Mouse (Mus musculus): Measurements from ENCODE around the gene Kidins220. TPM values are rescaled to one million over a fixed set of nuclear protein-coding genes. Genes with fewer than 3 reads are reported as not detected.

Kidins220 gene
- polyA plus RNA-seq, 1 experiment: 66.4 TPM

DNA sequence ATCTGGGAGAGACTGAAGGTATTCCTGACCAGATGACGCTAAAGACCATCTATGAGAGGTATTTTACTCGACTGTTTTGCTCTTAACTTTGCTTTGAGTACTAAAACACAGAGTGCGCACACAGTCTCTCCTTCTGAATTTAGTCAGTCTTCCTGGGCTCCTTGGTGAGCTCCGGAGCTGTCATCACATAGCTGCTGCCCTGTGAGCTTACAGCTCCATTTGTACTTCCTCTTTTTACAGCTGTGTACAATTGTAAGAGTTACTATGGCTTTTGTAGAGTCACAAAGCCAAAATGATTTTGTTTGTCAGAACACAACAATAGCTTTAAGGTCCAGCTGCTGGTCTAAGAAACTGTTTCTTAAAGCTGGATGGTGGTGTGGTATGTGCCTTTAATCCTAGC is 42.3 kb downstream of the Kidins220 start:
- Histone ChIP-seq H3K27ac (ENCODE audit: insufficient read depth, low read depth, low read length) (no peak overlapping the region), H3K4me3 (ENCODE audit: insufficient read depth, low read length) (no peak overlapping the region), H3K4me1 (ENCODE audit: control insufficient read depth, insufficient read depth, low read length) (peaks cover 2% of the 10 kb centered on the region; the same call in 1 of the 2 replicates)
- TF ChIP-seq CTCF (IDR thresholded peaks at IDR 0.05; ENCODE audit: low read depth, low read length): no peak
- TF ChIP-seq POLR2A (IDR thresholded peaks at IDR 0.05; ENCODE audit: borderline replicate concordance, low read depth, low read length): no peak

DNA sequence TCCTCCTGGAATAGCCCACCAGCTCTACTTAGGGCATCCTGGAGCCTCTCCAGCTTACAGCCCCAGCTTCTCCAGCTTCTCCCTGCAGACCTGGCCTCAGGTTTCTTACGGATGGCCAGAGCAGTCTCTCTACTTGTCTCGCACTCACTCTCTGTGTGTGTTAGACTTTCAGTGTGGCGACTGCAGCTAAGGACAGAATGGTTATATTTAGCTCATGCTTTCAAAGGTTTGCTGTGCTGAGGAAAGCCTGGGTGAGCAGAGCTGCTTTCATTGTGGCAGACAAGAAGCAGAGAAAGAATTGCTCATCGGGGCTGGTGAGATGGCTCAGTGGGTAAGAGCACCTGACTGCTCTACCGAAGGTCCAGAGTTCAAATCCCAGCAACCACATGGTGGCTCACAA is 46.3 kb downstream of the Kidins220 start:
- Histone ChIP-seq H3K27ac (ENCODE audit: insufficient read depth, low read depth, low read length) (no peak overlapping the region), H3K4me1 (ENCODE audit: control insufficient read depth, insufficient read depth, low read length) (peaks cover 2% of the 10 kb centered on the region; the same call in 1 of the 2 replicates), H3K4me3 (ENCODE audit: insufficient read depth, low read length) (no peak overlapping the region)
- no peak for TF ChIP-seq POLR2A (IDR thresholded peaks at IDR 0.05; ENCODE audit: borderline replicate concordance, low read depth, low read length)
- TF ChIP-seq CTCF (IDR thresholded peaks at IDR 0.05; ENCODE audit: low read depth, low read length): no peak

DNA sequence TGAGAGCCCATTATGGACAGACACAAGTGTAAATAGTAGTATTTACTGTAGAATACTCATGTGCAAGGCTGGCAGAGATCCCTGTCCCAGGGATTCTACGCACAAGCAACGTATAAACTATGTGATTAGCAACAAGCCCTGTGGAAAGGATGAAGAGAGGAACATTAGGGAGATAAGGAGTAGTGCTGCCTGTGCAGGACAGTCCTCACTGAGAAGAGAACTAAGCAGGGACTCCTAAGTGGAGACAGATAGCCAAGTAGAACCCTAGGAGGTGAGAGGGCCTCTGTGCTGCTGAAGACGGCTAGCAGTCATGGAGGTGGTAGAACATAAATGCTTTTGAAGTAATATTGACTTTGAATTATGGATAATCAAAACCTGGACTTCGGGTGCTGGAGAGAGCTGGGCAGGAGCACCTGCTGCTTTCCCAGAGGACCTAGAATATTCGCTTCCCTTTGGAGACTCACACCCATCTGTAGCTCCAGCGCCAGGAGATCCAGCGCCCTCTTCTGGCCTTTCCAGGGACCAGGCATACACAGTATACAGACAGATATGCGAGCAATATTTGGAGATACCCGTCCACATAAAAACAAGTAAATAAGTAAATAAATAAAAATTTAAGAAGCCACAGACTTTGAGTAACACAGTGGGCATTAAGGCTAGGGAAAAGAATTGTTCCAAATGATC is 50.3 kb downstream of the Kidins220 start:
- TF ChIP-seq POLR2A (IDR thresholded peaks at IDR 0.05; ENCODE audit: borderline replicate concordance, low read depth, low read length) (no peak), CTCF (IDR thresholded peaks at IDR 0.05; ENCODE audit: low read depth, low read length) (peak; percentile 52)
- H3K4me3 ChIP-seq (ENCODE audit: insufficient read depth, low read length): no peak overlapping the region
- H3K4me1 ChIP-seq (ENCODE audit: control insufficient read depth, insufficient read depth, low read length): no peaks in the 10 kb centered on the region
- no peak overlapping the region for H3K27ac ChIP-seq (ENCODE audit: insufficient read depth, low read depth, low read length)

DNA sequence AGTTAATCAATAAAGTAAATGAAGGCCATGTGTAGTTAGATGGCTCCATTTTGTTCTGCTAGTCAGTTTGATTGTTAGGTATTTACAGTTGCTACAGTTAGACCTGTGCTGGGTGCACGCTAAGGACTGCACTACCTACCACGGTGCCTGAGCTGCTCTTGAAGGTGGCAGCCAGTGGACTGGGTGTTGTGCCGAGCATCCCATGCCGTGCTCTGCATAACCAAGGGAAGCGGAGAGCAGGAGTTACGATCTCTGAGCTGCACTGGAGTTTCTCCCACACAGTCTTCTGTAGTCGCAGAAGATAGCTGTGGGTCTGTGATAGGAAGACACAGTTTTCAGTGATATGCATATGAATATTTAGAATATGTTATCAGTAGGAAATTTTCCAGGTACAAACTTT is 51.6 kb downstream of the Kidins220 start:
- no peak overlapping the region for H3K4me3 ChIP-seq (ENCODE audit: insufficient read depth, low read length)
- TF ChIP-seq CTCF (IDR thresholded peaks at IDR 0.05; ENCODE audit: low read depth, low read length): no peak
- no peak for TF ChIP-seq POLR2A (IDR thresholded peaks at IDR 0.05; ENCODE audit: borderline replicate concordance, low read depth, low read length)

DNA sequence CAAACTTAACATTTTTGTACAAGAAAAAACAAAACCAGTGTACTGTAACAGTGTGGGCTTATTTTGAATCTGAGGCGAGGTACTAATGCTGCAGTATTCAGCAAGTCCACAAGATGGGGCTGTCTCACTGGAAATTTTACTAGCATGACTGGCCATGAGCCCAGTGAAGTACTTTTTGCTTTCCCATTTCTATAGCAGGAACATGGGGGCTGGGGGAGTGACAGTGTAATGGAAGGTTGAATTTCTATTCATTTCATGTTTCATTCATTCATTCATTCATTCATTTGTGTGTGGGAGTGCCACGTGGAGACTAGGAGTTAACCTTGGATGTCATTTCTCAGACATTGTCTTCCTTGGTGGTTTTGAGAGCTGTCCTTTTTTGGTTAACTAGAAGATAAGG is 52.7 kb downstream of the Kidins220 start:
- TF ChIP-seq POLR2A (IDR thresholded peaks at IDR 0.05; ENCODE audit: borderline replicate concordance, low read depth, low read length): no peak
- TF ChIP-seq CTCF (IDR thresholded peaks at IDR 0.05; ENCODE audit: low read depth, low read length): no peak
- no peak overlapping the region for H3K27ac ChIP-seq (ENCODE audit: insufficient read depth, low read depth, low read length)
- H3K4me1 ChIP-seq (ENCODE audit: control insufficient read depth, insufficient read depth, low read length): no peaks in the 10 kb centered on the region
- no peak overlapping the region for H3K4me3 ChIP-seq (ENCODE audit: insufficient read depth, low read length)

More for the DNA sequence above, 51.6 kb downstream of the Kidins220 start:
- Histone ChIP-seq H3K4me1 (ENCODE audit: control insufficient read depth, insufficient read depth, low read length) (no peaks in the 10 kb centered on the region), H3K27ac (ENCODE audit: insufficient read depth, low read depth, low read length) (no peak overlapping the region)

DNA sequence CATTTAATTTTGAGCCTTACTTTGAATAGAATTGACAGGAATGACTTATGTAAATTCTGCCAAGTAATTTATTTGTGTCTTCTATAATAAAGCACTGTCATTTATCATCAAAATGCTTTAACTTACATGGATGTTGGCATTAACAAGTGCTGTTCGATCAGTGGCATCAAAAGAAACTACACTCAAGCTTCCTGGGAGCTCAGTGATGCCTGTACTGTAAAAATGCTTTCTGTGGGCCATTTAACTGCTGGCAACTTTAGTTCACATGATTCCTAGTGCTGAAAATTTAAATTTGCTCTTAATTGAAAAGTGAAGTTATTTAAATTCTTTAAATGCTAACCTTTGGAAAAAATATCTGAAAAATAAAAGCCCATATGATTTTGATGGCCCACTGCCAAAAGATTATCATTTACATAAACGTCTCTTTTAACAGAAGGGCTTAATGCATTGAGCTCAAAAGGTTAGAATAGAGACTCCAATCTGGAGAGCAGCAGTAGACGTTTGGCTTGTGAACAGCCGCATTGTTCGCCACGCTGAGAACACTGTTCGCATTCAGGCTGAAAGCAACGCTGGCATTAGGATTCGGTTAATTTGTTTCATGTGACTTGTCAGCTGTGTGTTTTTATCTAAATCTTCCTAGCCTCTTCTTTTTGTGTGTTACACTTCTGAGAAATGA is 59.1 kb downstream of the Kidins220 start:
- Histone ChIP-seq H3K4me3 (ENCODE audit: insufficient read depth, low read length) (no peak overlapping the region), H3K27ac (ENCODE audit: insufficient read depth, low read depth, low read length) (no peak overlapping the region), H3K4me1 (ENCODE audit: control insufficient read depth, insufficient read depth, low read length) (peaks cover 19% of the 10 kb centered on the region)
- TF ChIP-seq POLR2A (IDR thresholded peaks at IDR 0.05; ENCODE audit: borderline replicate concordance, low read depth, low read length) (no peak), CTCF (IDR thresholded peaks at IDR 0.05; ENCODE audit: low read depth, low read length) (no peak)

DNA sequence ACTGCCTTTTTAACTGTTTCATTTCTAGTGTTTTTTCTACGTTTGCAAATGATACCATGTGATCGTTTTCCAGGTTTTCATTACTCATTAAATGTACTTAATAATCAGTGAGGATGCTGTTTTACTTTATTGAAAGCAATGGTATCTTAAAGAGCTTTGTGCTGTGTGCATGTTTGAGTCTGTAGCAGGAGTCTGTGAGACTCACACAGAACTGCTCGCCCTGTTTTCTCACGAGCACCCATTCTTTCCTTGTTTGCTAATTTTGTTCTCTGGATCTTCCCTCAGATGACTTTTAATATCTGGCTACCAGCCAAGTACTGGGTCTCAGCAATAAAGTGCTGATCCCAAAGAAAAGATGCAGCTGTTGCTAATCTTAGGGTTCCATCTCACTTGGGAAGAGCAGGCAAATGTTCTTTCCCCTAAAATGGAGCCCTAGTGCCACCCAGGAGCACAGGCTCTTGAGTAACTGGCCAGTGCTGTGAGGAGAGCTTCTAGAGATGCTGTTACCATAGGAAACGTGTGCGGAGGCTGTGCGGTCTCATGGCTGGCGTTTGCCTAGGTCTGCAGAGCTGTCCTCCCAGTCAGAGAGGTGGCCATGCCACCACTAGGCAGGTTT is 59.7 kb downstream of the Kidins220 start:
- H3K4me3 ChIP-seq (ENCODE audit: insufficient read depth, low read length): no peak overlapping the region
- H3K27ac ChIP-seq (ENCODE audit: insufficient read depth, low read depth, low read length): no peak overlapping the region
- peaks cover 19% of the 10 kb centered on the region for H3K4me1 ChIP-seq (ENCODE audit: control insufficient read depth, insufficient read depth, low read length)
- TF ChIP-seq POLR2A (IDR thresholded peaks at IDR 0.05; ENCODE audit: borderline replicate concordance, low read depth, low read length) (no peak), CTCF (IDR thresholded peaks at IDR 0.05; ENCODE audit: low read depth, low read length) (no peak)

DNA sequence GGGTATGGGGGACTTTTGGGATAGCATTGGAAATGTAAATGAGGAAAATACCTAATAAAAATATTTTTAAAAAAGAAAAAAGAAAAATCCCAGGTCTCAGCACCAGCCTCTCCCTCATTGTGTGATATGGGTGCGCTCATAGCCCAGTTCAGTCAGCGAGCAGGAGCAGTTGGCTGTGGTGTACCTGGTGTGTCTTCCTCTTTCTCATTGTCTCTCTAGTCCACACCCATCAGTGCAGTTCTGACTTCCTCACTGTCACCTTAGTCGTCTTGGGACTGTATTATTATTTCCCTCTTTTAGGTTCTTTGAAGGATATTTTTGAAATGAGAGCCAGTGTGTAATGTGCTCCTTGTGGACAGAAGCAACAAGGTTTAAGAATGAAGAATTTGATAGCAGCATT is 61.3 kb downstream of the Kidins220 start:
- Histone ChIP-seq H3K4me3 (ENCODE audit: insufficient read depth, low read length) (no peak overlapping the region), H3K27ac (ENCODE audit: insufficient read depth, low read depth, low read length) (no peak overlapping the region), H3K4me1 (ENCODE audit: control insufficient read depth, insufficient read depth, low read length) (peaks cover 19% of the 10 kb centered on the region)
- TF ChIP-seq POLR2A (IDR thresholded peaks at IDR 0.05; ENCODE audit: borderline replicate concordance, low read depth, low read length) (no peak), CTCF (IDR thresholded peaks at IDR 0.05; ENCODE audit: low read depth, low read length) (no peak)

DNA sequence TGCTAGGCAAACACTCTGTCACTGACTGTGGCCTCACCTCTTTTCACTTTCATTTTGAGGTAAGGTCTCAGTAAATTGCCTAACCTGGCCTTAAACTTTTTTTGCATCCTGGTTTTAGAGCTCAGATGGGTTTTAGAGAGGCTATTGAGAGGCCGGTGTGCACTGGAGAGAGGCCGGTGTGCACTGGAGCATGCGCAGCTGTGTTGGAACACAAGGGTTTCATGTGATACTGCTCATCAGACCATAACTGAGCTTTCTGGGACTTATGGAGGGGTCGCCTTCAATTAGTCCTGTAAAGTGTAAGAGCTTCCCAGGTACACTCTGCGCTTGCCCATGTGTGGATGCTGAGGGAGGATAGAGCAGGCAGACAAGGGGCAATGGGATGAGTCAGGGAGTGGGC is 62.5 kb downstream of the Kidins220 start:
- TF ChIP-seq POLR2A (IDR thresholded peaks at IDR 0.05; ENCODE audit: borderline replicate concordance, low read depth, low read length): no peak
- TF ChIP-seq CTCF (IDR thresholded peaks at IDR 0.05; ENCODE audit: low read depth, low read length): no peak
- Histone ChIP-seq H3K27ac (ENCODE audit: insufficient read depth, low read depth, low read length) (no peak overlapping the region), H3K4me3 (ENCODE audit: insufficient read depth, low read length) (no peak overlapping the region), H3K4me1 (ENCODE audit: control insufficient read depth, insufficient read depth, low read length) (peaks cover 19% of the 10 kb centered on the region)
